Mouse (Mus musculus) neural tube, embryonic 12.5 days (tissue): ENCODE measurements at regions not wholly inside any gene's neighbourhood (a gene's known extent, or its start where the extent isn't known, plus 50 kb on each side); places are given as distances from the start of the nearest gene placed in this dataset.

ENCODE experiments used
- ATAC-seq: fragments of 200-750 bp; cut with Nextera tagmentation; 2 replicates; pipeline ENCODE4 v1.8.0; 2017; ENCODE audit warnings: low read depth, mild to moderate bottlenecking, moderate TSS enrichment, moderate library complexity; ENCODE audit not compliant: low FRiP score
- H3K27ac ChIP-seq: fragments of 300-500 bp; sonication (generic); 2 replicates; pipeline ENCODE4 v1.5.1; 2016
- H3K27me3 ChIP-seq: fragments of 300-500 bp; sonication (generic); replicated peaks from 2 replicates; pipeline ENCODE4 v1.6.1; 2016; ENCODE audit warnings: mild to moderate bottlenecking
- H3K36me3 ChIP-seq: fragments of 300-500 bp; sonication (generic); 2 replicates; pipeline ENCODE4 v1.6.1; 2016; ENCODE audit warnings: mild to moderate bottlenecking
- H3K4me1 ChIP-seq: fragments of 300-500 bp; sonication (generic); 2 replicates; pipeline ENCODE4 v1.6.1; 2016
- H3K4me2 ChIP-seq: fragments of 300-500 bp; sonication (generic); replicated peaks from 2 replicates; pipeline ENCODE4 v1.6.1; 2016; ENCODE audit warnings: mild to moderate bottlenecking
- H3K4me3 ChIP-seq: fragments of 300-500 bp; sonication (generic); 2 replicates; pipeline ENCODE4 v1.5.1; 2016
- H3K9ac ChIP-seq: fragments of 300-500 bp; sonication (generic); 2 replicates; pipeline ENCODE4 v1.6.1; 2016; ENCODE audit warnings: mild to moderate bottlenecking
- H3K9me3 ChIP-seq: fragments of 300-500 bp; sonication (generic); 2 replicates; pipeline ENCODE4 v1.6.1; 2016; ENCODE audit warnings: mild to moderate bottlenecking
- WGBS: fragments of 180-500 bp; shearing (Covaris S2); methylation state at CpG from one replicate; pipeline ENCODE4 v1.1.7; 2016; 5-methylcytosine and 5-hydroxymethylcytosine counted together

DNA sequence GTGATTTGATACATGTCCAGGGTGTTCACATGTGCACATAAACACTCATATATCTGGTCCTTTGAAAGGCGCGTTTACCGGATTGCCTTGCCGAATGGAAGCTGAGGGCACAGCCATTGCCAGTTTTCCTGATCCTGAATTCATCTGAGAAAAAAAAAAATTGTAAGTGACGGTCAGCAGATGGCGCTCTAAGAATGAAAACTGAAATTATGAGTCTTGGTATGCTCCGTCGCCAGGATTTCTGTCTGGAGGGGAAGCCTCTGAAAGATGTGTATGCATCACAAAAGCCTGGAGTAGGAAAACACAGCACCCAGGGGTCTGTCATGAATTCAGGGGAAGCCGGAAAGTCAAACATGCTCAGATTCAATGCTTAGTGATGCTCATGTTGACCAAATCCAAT, 276.9 kb downstream of the Diras2 start:
- Histone ChIP-seq H3K36me3 (no peaks in the 10 kb centered on the region), H3K9me3 (no peaks in the 10 kb centered on the region), H3K9ac (no peak overlapping the region), H3K4me1 (no peaks in the 10 kb centered on the region), H3K27ac (no peak overlapping the region), H3K4me3 (no peak overlapping the region), H3K27me3 (no peaks in the 10 kb centered on the region), H3K4me2 (no peak overlapping the region)
- WGBS: 20% methylated on average over 9 of the region's 9 CpGs
- ATAC-seq: no peak

DNA sequence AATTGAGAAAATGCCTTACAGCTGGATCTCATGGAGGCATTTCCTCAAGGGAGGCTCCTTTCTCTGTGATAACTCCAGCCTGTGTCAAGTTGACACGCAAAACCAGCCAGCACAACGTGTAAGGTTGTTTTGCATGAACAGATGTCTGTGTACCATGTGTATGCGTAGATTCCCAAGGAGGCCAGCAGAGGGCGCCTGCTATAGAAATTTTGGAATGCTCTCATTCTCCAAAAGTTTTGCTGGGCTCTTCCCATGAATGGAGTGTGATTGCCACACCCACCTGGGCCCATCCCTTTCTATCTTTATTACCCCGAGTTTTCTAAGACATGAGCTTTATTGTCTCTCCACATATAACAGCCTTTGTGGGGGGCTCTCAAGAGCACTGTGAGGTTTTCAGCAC, 275.4 kb downstream of the Diras2 start:
- no peak overlapping the region for H3K27ac ChIP-seq
- no peak overlapping the region for H3K4me3 ChIP-seq
- ATAC-seq: no peak
- no peaks in the 10 kb centered on the region for H3K36me3 ChIP-seq
- no peak overlapping the region for H3K4me2 ChIP-seq
- no peaks in the 10 kb centered on the region for H3K4me1 ChIP-seq
- H3K9ac ChIP-seq: no peak overlapping the region
- H3K27me3 ChIP-seq: no peaks in the 10 kb centered on the region
- 75% methylated on average over 5 of the region's 5 CpGs for WGBS
- no peaks in the 10 kb centered on the region for H3K9me3 ChIP-seq

DNA sequence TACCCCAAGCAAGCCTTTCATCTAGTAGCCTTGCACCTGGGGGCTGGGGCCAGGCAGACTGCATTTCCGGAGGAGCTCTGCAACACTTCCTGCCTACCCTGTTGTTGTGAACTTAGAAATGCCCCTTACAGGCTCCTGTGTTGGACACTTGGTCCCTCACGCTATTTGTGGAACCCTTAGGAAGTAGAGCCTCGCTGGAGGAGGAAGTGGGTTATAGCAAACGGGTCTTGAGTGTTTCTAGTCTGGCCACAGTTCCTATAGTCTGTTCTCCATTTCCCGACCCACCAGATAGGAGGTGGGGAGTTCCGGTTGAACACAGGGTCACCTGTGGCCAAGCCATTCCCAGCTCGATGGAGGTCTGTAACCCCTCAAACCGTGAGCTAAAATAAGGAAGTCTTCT, 272.7 kb downstream of the Diras2 start:
- Histone ChIP-seq H3K27me3 (no peaks in the 10 kb centered on the region), H3K27ac (no peak overlapping the region), H3K9ac (no peak overlapping the region), H3K36me3 (no peaks in the 10 kb centered on the region), H3K4me1 (no peaks in the 10 kb centered on the region), H3K4me2 (no peak overlapping the region), H3K9me3 (no peaks in the 10 kb centered on the region), H3K4me3 (no peak overlapping the region)
- WGBS: 88% methylated on average over 8 of the region's 8 CpGs
- no peak for ATAC-seq

DNA sequence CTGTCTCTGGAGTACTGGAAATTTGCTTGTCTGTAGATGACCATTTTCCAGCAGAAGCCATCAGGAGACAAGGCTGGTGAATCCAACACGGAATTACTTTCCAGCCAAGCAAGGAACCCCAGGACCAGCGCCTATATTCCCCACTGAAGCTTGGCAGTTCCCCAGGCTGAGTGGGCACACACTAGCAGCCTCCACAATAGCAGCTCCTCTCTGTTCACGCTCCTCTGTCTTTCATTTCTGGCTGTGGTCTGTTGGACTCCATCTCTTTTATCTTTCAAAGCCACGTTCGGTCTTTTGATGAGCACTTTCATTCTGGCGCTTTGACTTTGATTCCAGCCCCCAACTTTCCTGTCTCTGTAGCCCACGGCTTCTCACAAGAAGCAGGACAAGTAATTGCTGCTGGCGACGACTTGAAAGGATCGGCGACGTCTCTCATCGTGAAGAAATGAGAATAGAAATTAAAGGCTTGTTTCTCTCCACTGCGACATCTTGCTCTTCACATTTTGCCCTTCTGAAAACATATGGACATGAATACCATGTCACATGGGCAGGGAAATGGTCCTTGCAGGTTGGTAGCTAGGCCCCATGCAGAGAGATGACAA, 268.0 kb downstream of the Diras2 start:
- H3K9me3 ChIP-seq: no peaks in the 10 kb centered on the region
- no peaks in the 10 kb centered on the region for H3K27me3 ChIP-seq
- H3K9ac ChIP-seq: no peak overlapping the region
- no peaks in the 10 kb centered on the region for H3K4me1 ChIP-seq
- H3K27ac ChIP-seq: no peak overlapping the region
- no peak for ATAC-seq
- 90% methylated on average over 14 of the region's 14 CpGs for WGBS
- no peak overlapping the region for H3K4me3 ChIP-seq
- H3K36me3 ChIP-seq: no peaks in the 10 kb centered on the region
- no peak overlapping the region for H3K4me2 ChIP-seq

DNA sequence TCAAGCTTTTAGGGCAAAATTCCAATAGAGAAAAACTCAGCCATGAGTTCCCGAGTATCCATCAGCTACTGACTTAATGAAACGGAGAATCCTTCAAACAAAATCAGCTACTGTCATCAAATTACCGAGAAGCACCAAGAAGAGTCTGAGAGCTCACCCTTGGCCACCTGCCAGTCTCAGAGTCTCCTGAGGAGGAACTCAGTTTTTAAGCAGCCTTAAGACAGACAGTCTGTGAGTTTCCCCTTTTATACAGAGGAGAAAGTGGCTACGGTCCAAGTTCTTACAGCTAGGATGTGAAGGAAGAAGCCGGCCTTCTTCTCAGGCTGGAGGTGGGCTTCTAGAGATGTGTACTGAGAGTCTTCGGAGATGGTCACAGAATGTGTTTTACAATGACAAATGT, 262.8 kb downstream of the Diras2 start:
- Histone ChIP-seq H3K4me1 (no peaks in the 10 kb centered on the region), H3K27ac (no peak overlapping the region), H3K4me2 (no peak overlapping the region), H3K36me3 (no peaks in the 10 kb centered on the region), H3K4me3 (no peak overlapping the region), H3K9ac (no peak overlapping the region), H3K27me3 (no peaks in the 10 kb centered on the region), H3K9me3 (no peaks in the 10 kb centered on the region)
- no peak for ATAC-seq
- WGBS: 84% methylated on average over 6 of the region's 6 CpGs

DNA sequence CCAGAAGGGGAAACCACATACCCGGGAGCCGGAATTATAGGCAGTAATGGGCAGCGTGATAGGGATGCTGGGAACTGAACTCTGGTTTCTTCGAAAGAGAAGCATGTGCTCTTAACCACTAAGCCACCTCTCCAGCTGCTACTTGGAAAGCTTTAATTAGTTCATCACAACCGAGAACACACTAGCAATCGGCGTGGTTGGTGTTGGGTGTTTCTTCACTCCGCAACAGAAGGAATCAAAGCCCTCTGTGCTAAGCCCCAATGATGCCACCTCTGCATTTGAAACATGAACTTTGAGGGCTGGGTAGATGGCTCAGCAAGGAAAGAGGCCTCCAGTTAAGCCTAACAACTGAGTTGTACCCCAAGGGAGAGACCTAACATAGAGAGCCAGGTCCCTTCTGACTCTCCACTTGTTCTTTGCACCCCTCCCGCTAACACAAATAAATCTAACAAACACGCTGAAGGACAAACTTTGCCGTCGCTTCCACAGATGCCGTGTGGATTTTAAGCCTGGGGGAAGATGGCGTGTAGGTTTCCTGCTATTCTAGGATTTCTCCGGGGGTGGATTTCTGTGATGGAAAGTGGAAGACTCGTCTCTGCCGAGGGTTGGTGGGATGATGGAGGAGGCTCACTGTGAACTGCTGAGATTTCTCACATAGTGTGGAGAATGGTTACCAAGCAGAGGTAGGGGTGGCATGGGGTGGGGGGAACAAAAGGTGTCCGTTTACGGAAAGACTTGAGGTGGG, 257.4 kb downstream of the Diras2 start:
- H3K4me2 ChIP-seq: no peak overlapping the region
- no peaks in the 10 kb centered on the region for H3K36me3 ChIP-seq
- ATAC-seq: no peak
- H3K27ac ChIP-seq: no peak overlapping the region
- no peaks in the 10 kb centered on the region for H3K9me3 ChIP-seq
- no peaks in the 10 kb centered on the region for H3K27me3 ChIP-seq
- H3K4me3 ChIP-seq: no peak overlapping the region
- H3K4me1 ChIP-seq: no peaks in the 10 kb centered on the region
- 90% methylated on average over 19 of the region's 19 CpGs for WGBS
- no peak overlapping the region for H3K9ac ChIP-seq

DNA sequence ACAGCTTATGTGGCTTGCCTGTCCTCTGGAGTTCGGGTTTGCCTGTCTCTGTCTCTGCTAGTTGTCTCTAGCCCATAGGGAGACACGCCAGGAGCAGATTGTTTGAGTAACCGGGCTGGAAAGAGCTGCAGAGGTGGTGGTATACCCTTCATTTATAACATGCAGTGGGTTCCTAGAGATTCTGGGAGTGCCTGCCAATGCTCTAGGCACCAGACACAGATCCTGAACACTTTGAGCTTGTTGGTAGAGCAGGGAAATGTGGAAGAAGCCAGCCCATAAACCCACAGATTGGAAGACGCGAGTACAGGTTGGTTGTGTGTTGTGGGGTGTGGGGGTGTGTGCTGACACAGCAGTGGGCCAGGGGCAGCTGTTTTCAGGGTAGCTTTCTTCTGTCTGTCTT, 255.9 kb downstream of the Diras2 start:
- ATAC-seq: no peak
- WGBS: 73% methylated on average over 5 of the region's 5 CpGs
- no peaks in the 10 kb centered on the region for H3K27me3 ChIP-seq
- no peak overlapping the region for H3K4me3 ChIP-seq
- no peaks in the 10 kb centered on the region for H3K36me3 ChIP-seq
- no peaks in the 10 kb centered on the region for H3K4me1 ChIP-seq
- no peak overlapping the region for H3K4me2 ChIP-seq
- no peak overlapping the region for H3K9ac ChIP-seq
- H3K9me3 ChIP-seq: no peaks in the 10 kb centered on the region
- no peak overlapping the region for H3K27ac ChIP-seq

DNA sequence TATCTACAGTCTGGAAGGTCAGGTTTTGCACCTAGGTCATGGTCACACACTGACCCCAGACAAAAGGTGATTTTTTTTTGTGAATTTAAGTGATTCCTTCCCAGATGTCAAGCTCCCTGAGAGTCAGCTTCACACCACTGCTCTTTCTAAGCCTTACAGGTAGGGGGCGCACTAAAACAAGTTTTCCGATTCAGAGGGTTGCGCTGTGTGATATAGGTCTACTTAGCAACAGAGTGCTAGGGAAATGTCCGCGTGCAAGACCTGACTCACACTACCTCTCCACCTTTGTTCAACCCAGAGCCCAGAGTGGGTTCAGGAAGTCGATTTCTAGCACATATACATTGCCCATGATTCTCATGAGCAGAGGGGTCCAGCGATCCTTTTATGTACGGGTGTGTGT, 255.4 kb downstream of the Diras2 start:
- no peaks in the 10 kb centered on the region for H3K36me3 ChIP-seq
- no peak overlapping the region for H3K9ac ChIP-seq
- WGBS: 7% methylated on average over 8 of the region's 8 CpGs
- H3K4me2 ChIP-seq: peak overlapping the region; percentile 48
- peak; percentile 63; the same call in 1 of the 2 replicates for ATAC-seq
- H3K4me1 ChIP-seq: no peaks in the 10 kb centered on the region
- H3K9me3 ChIP-seq: no peaks in the 10 kb centered on the region
- no peak overlapping the region for H3K4me3 ChIP-seq
- H3K27ac ChIP-seq: no peak overlapping the region
- no peaks in the 10 kb centered on the region for H3K27me3 ChIP-seq

DNA sequence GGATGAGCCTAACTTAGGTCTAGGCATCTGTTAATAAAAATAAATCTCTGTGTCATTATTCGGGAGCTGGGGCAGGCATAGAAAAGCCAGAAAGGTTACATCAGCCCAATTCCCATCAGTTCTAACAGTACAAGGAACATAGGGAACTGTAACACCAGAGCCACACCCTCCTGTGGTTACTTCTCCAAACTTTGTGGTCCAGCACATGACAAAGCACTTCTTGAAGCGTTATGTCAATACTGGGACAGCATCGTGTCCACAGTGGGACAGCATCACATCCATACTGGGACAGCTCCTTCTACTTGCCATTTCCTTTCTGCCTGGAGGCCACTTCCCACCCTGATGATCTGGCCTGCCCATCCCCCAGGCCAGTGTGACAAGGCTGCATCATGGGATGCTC, 253.9 kb downstream of the Diras2 start:
- no peak for ATAC-seq
- no peaks in the 10 kb centered on the region for H3K36me3 ChIP-seq
- no peaks in the 10 kb centered on the region for H3K4me1 ChIP-seq
- H3K4me2 ChIP-seq: no peak overlapping the region
- no peaks in the 10 kb centered on the region for H3K9me3 ChIP-seq
- no peak overlapping the region for H3K4me3 ChIP-seq
- no peak overlapping the region for H3K27ac ChIP-seq
- H3K27me3 ChIP-seq: no peaks in the 10 kb centered on the region
- H3K9ac ChIP-seq: no peak overlapping the region
- WGBS: 89% methylated on average over 3 of the region's 3 CpGs

DNA sequence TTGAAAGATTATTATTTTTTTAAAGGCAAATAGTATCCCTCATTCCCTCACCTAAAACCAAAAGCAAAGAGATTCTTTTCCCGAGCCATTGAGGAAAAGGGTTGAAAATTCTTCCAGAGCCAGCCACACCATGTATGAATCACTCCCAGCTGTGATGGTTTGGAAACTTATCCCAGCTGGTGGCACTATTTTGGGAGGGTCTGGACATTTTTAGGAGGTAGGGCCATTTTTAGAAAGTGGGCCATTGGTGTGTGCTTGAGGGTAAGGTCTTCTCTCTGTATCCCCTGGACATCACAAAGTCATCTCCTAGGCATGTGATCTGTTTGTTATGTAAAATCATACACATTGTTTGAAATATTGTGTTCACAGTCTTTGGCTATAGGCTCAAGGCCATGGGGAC, 252.2 kb downstream of the Diras2 start:
- WGBS: 81% methylated on average over 1 of the region's 1 CpGs
- no peaks in the 10 kb centered on the region for H3K36me3 ChIP-seq
- no peak overlapping the region for H3K4me2 ChIP-seq
- no peaks in the 10 kb centered on the region for H3K27me3 ChIP-seq
- no peak overlapping the region for H3K27ac ChIP-seq
- ATAC-seq: no peak
- H3K4me3 ChIP-seq: no peak overlapping the region
- no peak overlapping the region for H3K9ac ChIP-seq
- no peaks in the 10 kb centered on the region for H3K4me1 ChIP-seq
- H3K9me3 ChIP-seq: no peaks in the 10 kb centered on the region

DNA sequence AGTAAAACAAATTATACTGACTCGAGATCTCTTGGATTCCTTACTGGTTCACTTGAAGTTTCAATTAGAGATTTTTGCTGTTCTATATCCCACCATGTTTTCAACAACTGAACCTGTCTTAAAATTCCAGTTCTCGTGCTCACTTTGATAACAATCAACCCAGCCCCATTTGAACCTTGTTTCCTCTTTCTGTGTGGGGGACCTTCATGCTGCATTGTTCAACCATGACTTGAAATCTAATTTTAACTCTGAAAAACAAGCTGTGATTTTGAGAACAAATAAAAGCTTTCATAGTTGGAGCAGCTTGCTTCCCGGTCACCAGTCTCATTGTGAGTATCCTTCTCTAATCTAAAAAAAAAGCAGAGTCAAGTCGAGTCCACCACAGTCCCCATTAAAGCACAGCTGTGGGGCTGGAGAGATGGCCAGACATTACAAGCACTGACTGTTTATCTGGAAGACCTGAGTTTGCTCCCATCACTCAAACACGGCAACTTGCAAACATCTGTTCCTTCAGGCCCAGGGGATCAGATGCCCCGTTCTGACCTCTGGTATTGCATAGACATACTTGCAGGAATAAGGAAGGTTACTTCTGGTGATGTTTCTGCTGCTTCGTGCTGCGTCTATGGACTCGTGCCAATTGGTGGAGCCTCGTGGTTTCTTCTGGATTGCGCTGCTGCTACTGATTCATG, 251.7 kb downstream of the Diras2 start:
- Histone ChIP-seq H3K4me1 (no peaks in the 10 kb centered on the region), H3K4me2 (no peak overlapping the region), H3K4me3 (no peak overlapping the region), H3K27me3 (no peaks in the 10 kb centered on the region), H3K9me3 (no peaks in the 10 kb centered on the region), H3K27ac (no peak overlapping the region), H3K36me3 (no peaks in the 10 kb centered on the region), H3K9ac (no peak overlapping the region)
- no peak for ATAC-seq
- WGBS: 78% methylated on average over 11 of the region's 11 CpGs

DNA sequence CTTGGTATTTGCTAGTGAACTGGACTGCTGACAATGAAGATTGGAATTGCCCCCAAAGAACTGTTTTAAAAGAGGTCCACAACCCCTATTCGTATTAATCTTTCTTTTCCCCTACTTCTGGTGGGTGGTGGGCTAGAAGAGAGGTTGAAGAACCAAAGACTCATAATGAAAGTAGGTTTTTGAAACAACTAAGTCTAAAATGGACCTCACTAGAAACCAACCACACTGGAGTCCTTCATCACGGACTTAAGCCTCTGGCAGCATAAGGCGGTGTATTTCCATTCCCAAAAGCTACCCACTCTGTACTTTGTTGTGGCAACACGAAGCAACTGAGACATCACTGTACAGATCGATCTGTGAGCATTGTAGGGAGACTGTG, 251.1 kb downstream of the Diras2 start:
- WGBS: 93% methylated on average over 5 of the region's 5 CpGs
- Histone ChIP-seq H3K27me3 (no peaks in the 10 kb centered on the region), H3K9ac (no peak overlapping the region), H3K27ac (no peak overlapping the region), H3K4me2 (no peak overlapping the region), H3K4me1 (no peaks in the 10 kb centered on the region), H3K9me3 (no peaks in the 10 kb centered on the region), H3K4me3 (no peak overlapping the region), H3K36me3 (no peaks in the 10 kb centered on the region)
- no peak for ATAC-seq

DNA sequence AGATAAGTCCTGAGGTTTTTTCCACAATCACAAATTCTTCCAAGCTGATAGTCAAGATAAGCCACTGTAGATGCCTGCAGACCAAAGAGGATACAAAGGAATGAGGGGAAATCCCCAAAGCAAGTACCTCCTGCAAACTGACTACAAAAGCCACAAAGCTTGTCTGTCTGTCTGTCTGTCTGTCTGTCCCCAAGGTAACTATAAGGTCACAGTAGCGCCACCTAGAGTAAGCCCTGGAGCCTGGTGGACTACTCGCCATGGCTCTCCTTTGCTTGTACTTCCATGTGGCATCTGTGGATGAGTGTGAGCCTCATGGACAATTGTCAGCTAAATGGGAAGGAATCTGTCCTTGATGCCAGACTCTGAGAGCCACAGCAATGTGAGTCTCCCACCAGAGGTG, 249.8 kb downstream of the Diras2 start:
- no peaks in the 10 kb centered on the region for H3K9me3 ChIP-seq
- no peaks in the 10 kb centered on the region for H3K4me1 ChIP-seq
- no peaks in the 10 kb centered on the region for H3K27me3 ChIP-seq
- WGBS: 77% methylated on average over 2 of the region's 2 CpGs
- no peak for ATAC-seq
- H3K27ac ChIP-seq: no peak overlapping the region
- no peak overlapping the region for H3K4me3 ChIP-seq
- H3K4me2 ChIP-seq: no peak overlapping the region
- no peak overlapping the region for H3K9ac ChIP-seq
- H3K36me3 ChIP-seq: no peaks in the 10 kb centered on the region
